Mouse (Mus musculus): ENCODE results near the gene Spns1.

DNA sequence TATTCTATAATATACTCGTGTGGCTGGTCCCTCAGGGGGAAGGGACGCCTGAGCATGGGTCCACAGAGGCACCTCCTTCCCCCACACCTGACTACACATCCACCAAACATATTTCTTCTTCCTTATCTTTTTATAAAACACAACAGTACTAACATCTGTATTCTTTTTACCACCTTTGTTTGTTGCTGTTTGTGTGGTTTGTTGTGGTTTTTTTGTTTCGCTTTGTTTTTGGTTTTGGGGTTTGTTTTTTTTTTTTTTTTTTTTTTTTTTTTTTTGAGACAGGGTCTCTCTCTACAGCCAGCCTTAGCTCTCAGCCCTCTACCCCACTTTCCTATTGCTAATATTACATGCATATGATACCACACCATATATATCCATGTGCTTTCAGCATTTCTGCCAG lies 31.3 kb downstream of the Spns1 start:
- TF ChIP-seq CTCF (IDR thresholded peaks at IDR 0.05; ENCODE audit: insufficient read depth, low read length): no peak
- no peak for TF ChIP-seq POLR2A (IDR thresholded peaks at IDR 0.05; ENCODE audit: borderline replicate concordance, extremely low read depth, low read depth, low read length)

Data from lung, adult 2 months (tissue).